Mouse (Mus musculus): Measurements from ENCODE around the gene Trim6.

DNA sequence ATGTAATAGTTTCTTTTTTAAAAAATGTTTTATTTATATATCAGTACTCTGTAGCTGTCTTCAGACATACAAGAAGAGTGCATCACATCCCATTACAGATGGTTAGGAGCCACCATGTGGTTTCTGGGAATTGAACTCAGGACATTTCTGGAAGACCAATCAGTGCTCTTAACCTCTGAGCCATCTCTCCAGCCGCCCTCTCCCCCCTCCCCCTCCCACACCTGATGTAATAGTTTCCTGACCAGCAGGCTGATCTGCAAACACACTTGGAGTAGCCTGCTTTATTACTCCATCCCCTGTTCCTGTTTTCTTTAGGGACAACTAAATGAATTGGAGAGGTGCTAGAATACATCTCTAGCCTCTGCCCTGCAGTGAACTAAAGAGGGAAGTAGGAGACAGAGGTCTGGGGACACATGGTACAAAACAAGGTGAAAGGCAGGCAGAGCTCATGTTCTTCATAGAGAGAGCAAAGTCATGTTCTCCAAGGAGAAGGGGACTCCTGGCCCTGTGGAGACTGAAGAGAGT, 2.5 kb upstream of the Trim6 start:
- TF ChIP-seq POLR2A (IDR thresholded peaks at IDR 0.05; ENCODE audit: borderline replicate concordance, extremely low read depth, insufficient read depth, insufficient read length, poor library complexity, severe bottlenecking) = no peak
- TF ChIP-seq CTCF (IDR thresholded peaks at IDR 0.05; ENCODE audit: borderline replicate concordance, extremely low read depth, insufficient read depth, insufficient read length) = no peak

All from brain, embryonic 14.5 days (tissue).